Mouse (Mus musculus): ENCODE measurements around the gene Foxi1. TPM values are rescaled to one million over a fixed set of nuclear protein-coding genes. Genes with fewer than 3 reads are reported as not detected.
"Not testable (repeated sequence)": the region's sequence is repeated elsewhere in the genome, so short reads cannot be mapped to it uniquely, and the experiment has no call there.

Foxi1 gene
- not detected in 2 replicates for polyA plus RNA-seq (2015; fragmentation: Nextera tagmentation; extraction: Ambion mirVana)

- H3K4me2 ChIP-seq (ENCODE audit: low read length) = no peak within 1 kb of the TSS
- H3K27ac ChIP-seq (ENCODE audit: low read length) = no peak within 1 kb of the TSS
- no peaks in the 10 kb centered on the region for H3K9me3 ChIP-seq (replicated peaks; ENCODE audit: control insufficient read depth, low read length, poor library complexity, severe bottlenecking)
- WGBS = 82% methylated on average over 8 of the region's 10 CpGs
- no peaks in the 10 kb centered on the region for H3K27me3 ChIP-seq (ENCODE audit: control insufficient read depth, insufficient read depth, low read depth, low read length)
- H3K4me1 ChIP-seq (ENCODE audit: control insufficient read depth, insufficient read depth, low read length) = no peaks in the 10 kb centered on the region
- no peak within 1 kb of the TSS for H3K9ac ChIP-seq (ENCODE audit: low read depth, low read length)
- H3K36me3 ChIP-seq (ENCODE audit: control insufficient read depth, insufficient read depth, low read length) = no peaks in the 10 kb centered on the region
- H3K4me3 ChIP-seq (ENCODE audit: low read depth, low read length) = no peak within 1 kb of the TSS
- no peak for ATAC-seq
Measured at GRCm38 (mm10) chr11:34207989-34208388, at the start of gene Foxi1. Gene Foxi1, minus strand, starts transcription at chr11:34208089.

- no peaks in the 10 kb centered on the region for H3K36me3 ChIP-seq (ENCODE audit: control insufficient read depth, insufficient read depth, low read length)
- no peaks in the 10 kb centered on the region for H3K4me1 ChIP-seq (ENCODE audit: control insufficient read depth, insufficient read depth, low read length)
- H3K27me3 ChIP-seq (ENCODE audit: control insufficient read depth, insufficient read depth, low read depth, low read length) = no peaks in the 10 kb centered on the region
- H3K27ac ChIP-seq (ENCODE audit: low read length) = no peak overlapping the region
- no peaks in the 10 kb centered on the region for H3K9me3 ChIP-seq (replicated peaks; ENCODE audit: control insufficient read depth, low read length, poor library complexity, severe bottlenecking)
- H3K9ac ChIP-seq (ENCODE audit: low read depth, low read length) = no peak overlapping the region
- no peak for ATAC-seq
- 63% methylated on average over 6 of the region's 6 CpGs for WGBS
- no peak overlapping the region for H3K4me3 ChIP-seq (ENCODE audit: low read depth, low read length)
- H3K4me2 ChIP-seq (ENCODE audit: low read length) = no peak overlapping the region
Measured at GRCm38 (mm10) chr11:34242979-34243378, 35.1 kb upstream of the Foxi1 start.

DNA sequence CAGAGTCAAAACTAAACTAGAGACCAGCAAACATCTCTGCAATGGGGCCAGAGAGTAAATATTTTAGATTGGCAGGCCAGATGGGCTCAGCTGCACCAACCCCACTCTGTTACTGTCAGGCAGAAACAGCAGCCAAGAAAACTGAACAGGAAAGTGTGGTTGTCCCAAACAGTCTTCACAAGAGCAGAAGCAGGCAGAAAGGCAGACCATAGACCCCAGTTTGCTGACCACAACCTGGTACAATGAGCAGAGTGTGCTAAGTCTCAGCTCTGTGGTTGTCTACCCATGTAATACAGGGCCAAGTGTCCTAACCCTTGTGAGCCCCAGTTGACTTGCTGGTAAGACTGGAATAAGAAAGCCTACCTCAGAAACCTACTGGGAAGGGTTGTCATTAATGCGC, 32.4 kb upstream of the Foxi1 start:
- ATAC-seq = no peak
- Histone ChIP-seq H3K36me3 (ENCODE audit: control insufficient read depth, insufficient read depth, low read length) (no peaks in the 10 kb centered on the region), H3K9ac (ENCODE audit: low read depth, low read length) (no peak overlapping the region), H3K27me3 (ENCODE audit: control insufficient read depth, insufficient read depth, low read depth, low read length) (no peaks in the 10 kb centered on the region), H3K9me3 (replicated peaks; ENCODE audit: control insufficient read depth, low read length, poor library complexity, severe bottlenecking) (no peaks in the 10 kb centered on the region), H3K4me2 (ENCODE audit: low read length) (no peak overlapping the region), H3K4me3 (ENCODE audit: low read depth, low read length) (no peak overlapping the region), H3K4me1 (ENCODE audit: control insufficient read depth, insufficient read depth, low read length) (no peaks in the 10 kb centered on the region), H3K27ac (ENCODE audit: low read length) (no peak overlapping the region)
- WGBS = 97% methylated on average over 1 of the region's 1 CpGs

DNA sequence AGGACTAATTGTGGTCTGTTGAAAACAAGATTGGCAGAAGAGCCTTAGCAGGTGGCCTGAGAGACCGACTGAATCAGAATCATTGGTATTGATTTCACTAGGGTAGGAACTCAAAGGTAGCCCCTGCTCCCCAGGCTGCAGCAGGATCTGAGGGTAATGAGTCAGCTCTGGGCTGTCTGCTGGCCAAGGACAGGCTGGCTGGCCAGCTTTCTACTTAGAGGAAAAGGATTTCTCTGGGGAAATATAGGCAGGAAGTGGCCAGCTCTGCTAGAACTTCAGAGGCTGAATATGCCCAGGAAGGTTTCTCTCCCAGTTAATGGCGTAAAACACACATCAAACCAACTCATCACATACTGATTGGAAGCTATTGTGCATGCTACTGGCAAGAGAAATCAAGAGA, 31.8 kb upstream of the Foxi1 start:
- no peak for ATAC-seq
- H3K9me3 ChIP-seq (replicated peaks; ENCODE audit: control insufficient read depth, low read length, poor library complexity, severe bottlenecking) = no peaks in the 10 kb centered on the region
- no peaks in the 10 kb centered on the region for H3K27me3 ChIP-seq (ENCODE audit: control insufficient read depth, insufficient read depth, low read depth, low read length)
- 82% methylated on average over 2 of the region's 2 CpGs for WGBS
- H3K4me1 ChIP-seq (ENCODE audit: control insufficient read depth, insufficient read depth, low read length) = no peaks in the 10 kb centered on the region
- no peak overlapping the region for H3K4me2 ChIP-seq (ENCODE audit: low read length)
- no peak overlapping the region for H3K27ac ChIP-seq (ENCODE audit: low read length)
- no peaks in the 10 kb centered on the region for H3K36me3 ChIP-seq (ENCODE audit: control insufficient read depth, insufficient read depth, low read length)
- no peak overlapping the region for H3K4me3 ChIP-seq (ENCODE audit: low read depth, low read length)
- H3K9ac ChIP-seq (ENCODE audit: low read depth, low read length) = no peak overlapping the region

- H3K9ac ChIP-seq (ENCODE audit: low read depth, low read length) = no peak overlapping the region
- H3K36me3 ChIP-seq (ENCODE audit: control insufficient read depth, insufficient read depth, low read length) = no peaks in the 10 kb centered on the region
- H3K4me1 ChIP-seq (ENCODE audit: control insufficient read depth, insufficient read depth, low read length) = no peaks in the 10 kb centered on the region
- H3K9me3 ChIP-seq (replicated peaks; ENCODE audit: control insufficient read depth, low read length, poor library complexity, severe bottlenecking) = no peaks in the 10 kb centered on the region
- no peak overlapping the region for H3K4me3 ChIP-seq (ENCODE audit: low read depth, low read length)
- H3K27ac ChIP-seq (ENCODE audit: low read length) = no peak overlapping the region
- WGBS = 82% methylated on average over 6 of the region's 6 CpGs
- H3K4me2 ChIP-seq (ENCODE audit: low read length) = no peak overlapping the region
- no peaks in the 10 kb centered on the region for H3K27me3 ChIP-seq (ENCODE audit: control insufficient read depth, insufficient read depth, low read depth, low read length)
- ATAC-seq = no peak
Measured at GRCm38 (mm10) chr11:34236885-34237284, 29.0 kb upstream of the Foxi1 start.

- WGBS = 43% methylated on average over 5 of the region's 5 CpGs
- Histone ChIP-seq H3K4me1 (ENCODE audit: control insufficient read depth, insufficient read depth, low read length) (no peaks in the 10 kb centered on the region), H3K9ac (ENCODE audit: low read depth, low read length) (no peak overlapping the region), H3K27me3 (ENCODE audit: control insufficient read depth, insufficient read depth, low read depth, low read length) (no peaks in the 10 kb centered on the region), H3K4me2 (ENCODE audit: low read length) (no peak overlapping the region), H3K27ac (ENCODE audit: low read length) (no peak overlapping the region), H3K36me3 (ENCODE audit: control insufficient read depth, insufficient read depth, low read length) (no peaks in the 10 kb centered on the region), H3K4me3 (ENCODE audit: low read depth, low read length) (no peak overlapping the region), H3K9me3 (replicated peaks; ENCODE audit: control insufficient read depth, low read length, poor library complexity, severe bottlenecking) (no peaks in the 10 kb centered on the region)
- no peak for ATAC-seq
Measured at GRCm38 (mm10) chr11:34236091-34236759, 28.3 kb upstream of the Foxi1 start.

- Histone ChIP-seq H3K4me3 (ENCODE audit: low read depth, low read length) (no peak overlapping the region), H3K27me3 (ENCODE audit: control insufficient read depth, insufficient read depth, low read depth, low read length) (no peaks in the 10 kb centered on the region), H3K9me3 (replicated peaks; ENCODE audit: control insufficient read depth, low read length, poor library complexity, severe bottlenecking) (no peaks in the 10 kb centered on the region), H3K4me2 (ENCODE audit: low read length) (no peak overlapping the region), H3K27ac (ENCODE audit: low read length) (no peak overlapping the region), H3K4me1 (ENCODE audit: control insufficient read depth, insufficient read depth, low read length) (no peaks in the 10 kb centered on the region), H3K36me3 (ENCODE audit: control insufficient read depth, insufficient read depth, low read length) (no peaks in the 10 kb centered on the region), H3K9ac (ENCODE audit: low read depth, low read length) (no peak overlapping the region)
- 37% methylated on average over 6 of the region's 6 CpGs for WGBS
- ATAC-seq = peak; percentile 75
Measured at GRCm38 (mm10) chr11:34228758-34229364, 21.0 kb upstream of the Foxi1 start.

DNA sequence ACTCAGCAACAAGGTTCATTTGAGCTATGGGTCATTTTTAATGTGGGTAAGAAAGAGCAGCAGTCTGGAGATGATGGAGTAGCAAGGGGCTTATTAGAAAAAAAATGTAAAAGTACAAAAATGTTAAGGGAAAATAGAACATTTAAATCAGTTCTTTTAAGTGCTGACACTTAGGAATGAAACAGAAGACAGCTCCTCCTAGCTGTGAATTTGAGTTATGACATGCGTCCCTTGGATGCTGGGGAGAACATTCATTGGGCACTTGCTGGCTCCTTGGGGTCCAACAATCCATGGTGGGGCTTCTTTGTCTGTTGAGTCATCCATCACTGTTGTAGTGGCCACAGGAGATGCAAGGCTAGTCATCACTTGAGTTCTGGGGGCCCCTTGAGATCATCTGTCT, 19.3 kb upstream of the Foxi1 start:
- no peak for ATAC-seq
- Histone ChIP-seq H3K9ac (ENCODE audit: low read depth, low read length) (no peak overlapping the region), H3K9me3 (replicated peaks; ENCODE audit: control insufficient read depth, low read length, poor library complexity, severe bottlenecking) (no peaks in the 10 kb centered on the region), H3K4me2 (ENCODE audit: low read length) (no peak overlapping the region), H3K4me1 (ENCODE audit: control insufficient read depth, insufficient read depth, low read length) (no peaks in the 10 kb centered on the region), H3K4me3 (ENCODE audit: low read depth, low read length) (no peak overlapping the region), H3K27me3 (ENCODE audit: control insufficient read depth, insufficient read depth, low read depth, low read length) (no peaks in the 10 kb centered on the region), H3K36me3 (ENCODE audit: control insufficient read depth, insufficient read depth, low read length) (no peaks in the 10 kb centered on the region), H3K27ac (ENCODE audit: low read length) (no peak overlapping the region)
- WGBS = 42% methylated on average over 1 of the region's 1 CpGs

DNA sequence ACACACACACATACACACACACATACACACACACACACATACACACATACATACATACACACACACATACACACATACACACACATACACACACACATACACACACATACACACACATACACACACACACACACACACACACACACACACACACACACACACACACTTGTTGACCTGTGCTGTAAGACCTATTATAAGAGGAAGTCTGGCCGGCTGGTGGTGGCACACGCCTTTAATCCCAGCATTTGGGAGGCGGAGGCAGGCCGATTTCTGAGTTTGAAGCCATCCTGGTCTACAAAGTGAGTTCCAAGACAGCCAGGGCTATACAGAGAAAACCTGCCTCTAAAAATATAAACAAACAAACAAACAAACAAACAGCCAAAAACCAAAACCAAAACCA, 12.7 kb upstream of the Foxi1 start:
- H3K9me3 ChIP-seq (replicated peaks; ENCODE audit: control insufficient read depth, low read length, poor library complexity, severe bottlenecking); H3K36me3 ChIP-seq (ENCODE audit: control insufficient read depth, insufficient read depth, low read length); H3K27ac ChIP-seq (ENCODE audit: low read length); ATAC-seq; H3K4me3 ChIP-seq (ENCODE audit: low read depth, low read length); H3K27me3 ChIP-seq (ENCODE audit: control insufficient read depth, insufficient read depth, low read depth, low read length); H3K4me2 ChIP-seq (ENCODE audit: low read length); H3K4me1 ChIP-seq (ENCODE audit: control insufficient read depth, insufficient read depth, low read length); H3K9ac ChIP-seq (ENCODE audit: low read depth, low read length): not testable (repeated sequence)
- WGBS = 76% methylated on average over 4 of the region's 4 CpGs

All from midbrain, embryonic 16.5 days (tissue).